Mouse (Mus musculus): ENCODE data around the gene Rab11fip4. TPM values are rescaled to one million over a fixed set of nuclear protein-coding genes. Genes with fewer than 3 reads are reported as not detected.
"Not testable (repeated sequence)": the region's sequence is repeated elsewhere in the genome, so short reads cannot be mapped to it uniquely, and the experiment has no call there.

The Rab11fip4 gene
- polyA plus RNA-seq, 1 experiment = 94.8 TPM

GRCm38 (mm10) chr11:79681798-79682197 lies 90.8 kb downstream of the Rab11fip4 start:
- Histone ChIP-seq H3K27ac (ENCODE audit: insufficient read depth, low read length) (no peak overlapping the region), H3K27me3 (ENCODE audit: control insufficient read depth, insufficient read depth, low read length) (no peaks in the 10 kb centered on the region), H3K4me1 (ENCODE audit: control insufficient read depth, insufficient read depth, low read length) (peaks cover 33% of the 10 kb centered on the region), H3K4me3 (replicated peaks; ENCODE audit: insufficient read depth, low read depth, low read length) (no peak overlapping the region)
- WGBS = 66% methylated on average over 3 of the region's 3 CpGs
- TF ChIP-seq CTCF (IDR thresholded peaks at IDR 0.05; ENCODE audit: borderline replicate concordance, insufficient read depth, low read depth, low read length) (no peak), POLR2A (IDR thresholded peaks at IDR 0.05; ENCODE audit: borderline replicate concordance, insufficient read depth, low read length) (no peak)
- DNase-seq = no peak

GRCm38 (mm10) chr11:79685109-79685508 lies 94.1 kb downstream of the Rab11fip4 start:
- Histone ChIP-seq H3K27me3 (ENCODE audit: control insufficient read depth, insufficient read depth, low read length) (no peaks in the 10 kb centered on the region), H3K4me3 (replicated peaks; ENCODE audit: insufficient read depth, low read depth, low read length) (no peak overlapping the region), H3K27ac (ENCODE audit: insufficient read depth, low read length) (no peak overlapping the region), H3K4me1 (ENCODE audit: control insufficient read depth, insufficient read depth, low read length) (peaks cover 9% of the 10 kb centered on the region)
- TF ChIP-seq CTCF (IDR thresholded peaks at IDR 0.05; ENCODE audit: borderline replicate concordance, insufficient read depth, low read depth, low read length) (no peak), POLR2A (IDR thresholded peaks at IDR 0.05; ENCODE audit: borderline replicate concordance, insufficient read depth, low read length) (no peak)
- no peak for DNase-seq
- WGBS = 88% methylated on average over 11 of the region's 11 CpGs

- no peak overlapping the region for H3K27ac ChIP-seq (ENCODE audit: insufficient read depth, low read length)
- 53% methylated on average over 26 of the region's 26 CpGs for WGBS
- H3K4me1 ChIP-seq (ENCODE audit: control insufficient read depth, insufficient read depth, low read length) = peaks cover 18% of the 10 kb centered on the region
- DNase-seq = peak; percentile 81 to 92
- H3K27me3 ChIP-seq (ENCODE audit: control insufficient read depth, insufficient read depth, low read length) = no peaks in the 10 kb centered on the region
- peak; percentile 96 for TF ChIP-seq CTCF (IDR thresholded peaks at IDR 0.05; ENCODE audit: borderline replicate concordance, insufficient read depth, low read depth, low read length)
- no peak for TF ChIP-seq POLR2A (IDR thresholded peaks at IDR 0.05; ENCODE audit: borderline replicate concordance, insufficient read depth, low read length)
- no peak overlapping the region for H3K4me3 ChIP-seq (replicated peaks; ENCODE audit: insufficient read depth, low read depth, low read length)
Observed at GRCm38 (mm10) chr11:79686501-79687121, 95.6 kb downstream of the Rab11fip4 start.

- 98% methylated on average over 1 of the region's 1 CpGs for WGBS
Observed at GRCm38 (mm10) chr11:79689916-79690315, 98.9 kb downstream of the Rab11fip4 start.

GRCm38 (mm10) chr11:79691513-79691912 lies 100.5 kb downstream of the Rab11fip4 start:
- Histone ChIP-seq H3K27me3 (ENCODE audit: control insufficient read depth, insufficient read depth, low read length) (no peaks in the 10 kb centered on the region), H3K4me3 (replicated peaks; ENCODE audit: insufficient read depth, low read depth, low read length) (no peak overlapping the region), H3K27ac (ENCODE audit: insufficient read depth, low read length) (peak overlapping the region; percentile 15; the same call in 1 of the 2 replicates), H3K4me1 (ENCODE audit: control insufficient read depth, insufficient read depth, low read length) (peaks cover 20% of the 10 kb centered on the region)
- 11% methylated on average over 9 of the region's 9 CpGs for WGBS
- peak; percentile 56 for DNase-seq
- TF ChIP-seq CTCF (IDR thresholded peaks at IDR 0.05; ENCODE audit: borderline replicate concordance, insufficient read depth, low read depth, low read length) = no peak
- no peak for TF ChIP-seq POLR2A (IDR thresholded peaks at IDR 0.05; ENCODE audit: borderline replicate concordance, insufficient read depth, low read length)

More at GRCm38 (mm10) chr11:79689916-79690315, 98.9 kb downstream of the Rab11fip4 start:
- H3K4me3 ChIP-seq (replicated peaks; ENCODE audit: insufficient read depth, low read depth, low read length) = no peak overlapping the region
- H3K4me1 ChIP-seq (ENCODE audit: control insufficient read depth, insufficient read depth, low read length) = peaks cover 24% of the 10 kb centered on the region
- H3K27me3 ChIP-seq (ENCODE audit: control insufficient read depth, insufficient read depth, low read length) = no peaks in the 10 kb centered on the region
- no peak for DNase-seq
- H3K27ac ChIP-seq (ENCODE audit: insufficient read depth, low read length) = no peak overlapping the region
- TF ChIP-seq CTCF (IDR thresholded peaks at IDR 0.05; ENCODE audit: borderline replicate concordance, insufficient read depth, low read depth, low read length) (no peak), POLR2A (IDR thresholded peaks at IDR 0.05; ENCODE audit: borderline replicate concordance, insufficient read depth, low read length) (no peak)

GRCm38 (mm10) chr11:79696390-79697307 lies 105.6 kb downstream of the Rab11fip4 start:
- Histone ChIP-seq H3K27me3 (ENCODE audit: control insufficient read depth, insufficient read depth, low read length) (no peaks in the 10 kb centered on the region), H3K4me3 (replicated peaks; ENCODE audit: insufficient read depth, low read depth, low read length) (no peak overlapping the region), H3K4me1 (ENCODE audit: control insufficient read depth, insufficient read depth, low read length) (peaks cover 29% of the 10 kb centered on the region), H3K27ac (ENCODE audit: insufficient read depth, low read length) (peak overlapping the region; percentile 18; the same call in 1 of the 2 replicates)
- WGBS = 34% methylated on average over 19 of the region's 19 CpGs
- peak; percentile 13; the same call in 1 of the 2 replicates for TF ChIP-seq POLR2A (IDR thresholded peaks at IDR 0.05; ENCODE audit: borderline replicate concordance, insufficient read depth, low read length)
- TF ChIP-seq CTCF (IDR thresholded peaks at IDR 0.05; ENCODE audit: borderline replicate concordance, insufficient read depth, low read depth, low read length) = no peak
- DNase-seq = peak in 1 of 2 experiments; percentile 44

GRCm38 (mm10) chr11:79698071-79698470 lies 107.1 kb downstream of the Rab11fip4 start:
- TF ChIP-seq CTCF (IDR thresholded peaks at IDR 0.05; ENCODE audit: borderline replicate concordance, insufficient read depth, low read depth, low read length) (no peak), POLR2A (IDR thresholded peaks at IDR 0.05; ENCODE audit: borderline replicate concordance, insufficient read depth, low read length) (no peak)
- DNase-seq = no peak
- 89% methylated on average over 5 of the region's 5 CpGs for WGBS
- H3K27ac ChIP-seq (ENCODE audit: insufficient read depth, low read length) = no peak overlapping the region
- no peak overlapping the region for H3K4me3 ChIP-seq (replicated peaks; ENCODE audit: insufficient read depth, low read depth, low read length)
- peaks cover 32% of the 10 kb centered on the region for H3K4me1 ChIP-seq (ENCODE audit: control insufficient read depth, insufficient read depth, low read length)
- no peaks in the 10 kb centered on the region for H3K27me3 ChIP-seq (ENCODE audit: control insufficient read depth, insufficient read depth, low read length)

GRCm38 (mm10) chr11:79698542-79698941 lies 107.5 kb downstream of the Rab11fip4 start:
- not testable (repeated sequence) for H3K4me3 ChIP-seq (replicated peaks; ENCODE audit: insufficient read depth, low read depth, low read length); H3K27me3 ChIP-seq (ENCODE audit: control insufficient read depth, insufficient read depth, low read length); H3K27ac ChIP-seq (ENCODE audit: insufficient read depth, low read length); DNase-seq
- WGBS = 92% methylated on average over 4 of the region's 4 CpGs
- H3K4me1 ChIP-seq (ENCODE audit: control insufficient read depth, insufficient read depth, low read length) = peaks cover 32% of the 10 kb centered on the region
